Mouse (Mus musculus) neural tube, embryonic 11.5 days (tissue): ENCODE measurements around the gene Prss48. TPM values are rescaled to one million over a fixed set of nuclear protein-coding genes. Genes with fewer than 3 reads are reported as not detected.

Source experiments
- polyA plus RNA-seq: library from polyadenylated mRNA; unstranded; fragments of >200 nt; fragmentation: Nextera tagmentation; extraction: Ambion mirVana; gene quantifications from 2 replicates; pipeline ENCODE4 v1.2.1, GENCODE M21; 2014

The Prss48 gene
- polyA plus RNA-seq, 1 experiment from 2014 or later = not detected

Other genes starting within 250 kb of the Prss48 start
- gene Fam160a1, start 185.2 kb downstream of the Prss48 start, polyA plus RNA-seq = 0.84 and 0.88 TPM in 2 replicates
- 0.24 and 0.53 TPM in 2 replicates for gene Glt28d2, start 115.0 kb downstream of the Prss48 start, polyA plus RNA-seq
- 0.82 and 2.0 TPM in 2 replicates for gene Gm37240, start 115.0 kb downstream of the Prss48 start, polyA plus RNA-seq
- gene Sh3d19, start 31.4 kb downstream of the Prss48 start, polyA plus RNA-seq = 11.1 and 11.8 TPM in 2 replicates
- 965 and 1,059 TPM in 2 replicates for gene Rps3a1, start 140.2 kb upstream of the Prss48 start, polyA plus RNA-seq
- 4.5 and 5.7 TPM in 2 replicates for gene Lrba, start 222.2 kb upstream of the Prss48 start, polyA plus RNA-seq